Mouse (Mus musculus): Measurements from ENCODE around the gene Fan1.

Gene Fan1

DNA sequence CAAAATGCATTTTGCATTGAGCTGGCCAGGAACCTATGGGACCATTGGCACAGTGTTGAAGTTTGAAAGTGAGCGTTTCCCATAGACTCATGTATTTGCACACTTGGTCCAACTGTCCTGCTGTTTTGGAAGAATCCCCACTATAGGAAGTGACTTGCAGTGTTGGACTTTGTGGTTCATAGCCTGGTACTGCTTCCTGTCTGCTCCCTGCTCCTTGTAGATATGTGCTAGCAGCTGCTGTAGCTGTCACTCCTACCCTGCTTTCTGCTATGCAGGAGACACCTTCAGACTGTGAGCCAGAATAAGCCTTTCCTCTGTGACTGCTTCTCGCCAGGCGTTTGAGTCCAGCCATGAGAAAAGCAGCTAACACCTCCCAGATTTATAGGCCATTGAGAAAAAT, 42.6 kb downstream of the Fan1 start:
- no peak for DNase-seq (ENCODE audit: low spot score in 2 of 2)

- DNase-seq (ENCODE audit: low spot score in 2 of 2) = no peak
Measured at GRCm38 (mm10) chr7:64327486-64327885, 46.4 kb downstream of the Fan1 start.

DNA sequence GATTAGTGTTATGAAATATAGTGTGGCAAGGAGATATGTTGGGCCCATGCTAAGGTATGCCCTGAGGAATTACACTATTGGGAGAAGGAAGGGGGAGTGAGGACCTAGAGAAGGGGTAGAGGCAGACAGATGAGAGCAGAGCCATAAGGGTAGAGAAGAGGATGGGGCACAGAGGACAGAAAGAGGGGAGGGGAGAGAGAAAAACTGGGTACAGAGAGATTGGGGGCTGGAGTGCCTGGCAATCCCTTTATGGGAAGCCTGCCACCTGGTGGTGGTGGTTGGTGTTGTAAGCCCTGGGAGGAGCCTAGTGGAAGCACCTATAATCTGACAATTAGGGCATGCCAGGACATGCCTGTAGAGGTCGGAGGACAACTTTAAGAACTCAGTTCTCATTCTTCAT, 47.0 kb downstream of the Fan1 start:
- DNase-seq (ENCODE audit: low spot score in 2 of 2) = peak; percentile 31 to 76

GRCm38 (mm10) chr7:64321658-64322057, 52.2 kb downstream of the Fan1 start:
- no peak for DNase-seq (ENCODE audit: low spot score in 2 of 2)

DNA sequence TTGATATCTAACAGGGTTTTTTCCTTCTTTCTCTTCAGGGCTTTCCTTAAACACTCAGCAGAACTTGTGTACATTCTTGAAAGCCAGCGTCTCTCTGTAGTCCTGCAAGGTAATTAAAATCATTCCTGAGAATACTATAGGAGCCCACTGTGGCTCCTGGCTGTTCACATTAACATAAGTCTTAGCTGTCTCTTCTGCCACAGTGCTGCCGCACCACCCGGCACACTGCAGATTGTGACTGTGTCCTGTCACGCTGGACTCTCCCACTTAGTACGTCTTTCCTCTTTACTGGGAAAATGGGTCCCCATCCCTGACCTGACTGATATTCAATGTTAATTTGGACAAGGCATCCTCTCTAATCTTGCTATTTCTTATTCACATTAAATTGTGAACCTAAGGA, 52.8 kb downstream of the Fan1 start:
- DNase-seq (ENCODE audit: low spot score in 2 of 2) = no peak

DNA sequence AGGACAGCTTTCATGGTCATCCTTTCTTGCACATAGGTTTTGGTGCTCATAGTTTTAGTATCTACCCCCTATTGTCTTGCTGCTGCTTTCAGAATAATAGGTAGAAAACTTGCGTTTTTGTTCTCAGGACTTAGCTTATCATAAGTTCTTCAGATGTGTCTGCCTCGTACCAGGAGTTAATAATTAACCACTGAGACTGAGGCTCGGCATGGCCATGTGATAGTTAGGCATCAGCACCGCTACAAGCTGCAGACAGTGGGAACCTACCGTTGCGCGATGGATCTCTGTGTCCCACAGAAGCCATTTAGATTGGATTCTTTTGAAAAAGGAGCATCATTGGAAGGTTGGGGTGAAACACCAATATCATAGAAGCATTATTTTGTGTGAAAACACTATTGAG, 61.1 kb downstream of the Fan1 start:
- no peak for DNase-seq (ENCODE audit: low spot score in 2 of 2)

- DNase-seq (ENCODE audit: low spot score in 2 of 2) = no peak
Measured at GRCm38 (mm10) chr7:64310756-64311155, 63.1 kb downstream of the Fan1 start.

DNA sequence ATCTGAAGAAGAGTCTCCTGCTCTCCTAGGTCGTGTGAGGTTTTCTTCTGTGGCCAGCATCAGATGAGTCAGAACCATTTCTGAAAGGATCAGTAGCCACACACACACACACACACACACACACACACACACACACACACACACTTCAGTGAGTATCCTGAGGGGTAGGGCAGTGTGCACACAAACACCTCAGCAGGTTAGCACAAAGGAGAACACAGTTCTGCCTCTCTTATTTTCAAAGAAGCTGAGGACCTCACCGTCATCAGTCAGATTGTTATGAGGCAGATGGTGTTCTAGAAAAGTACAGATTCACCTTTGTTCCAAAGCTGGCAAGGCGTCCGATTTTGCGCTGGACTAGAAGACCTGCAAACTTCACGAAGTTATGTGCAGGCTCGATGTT, 63.7 kb downstream of the Fan1 start:
- no peak for DNase-seq (ENCODE audit: low spot score in 2 of 2)
